Mouse (Mus musculus): ENCODE data around the gene P4hb.

The P4hb gene

DNA sequence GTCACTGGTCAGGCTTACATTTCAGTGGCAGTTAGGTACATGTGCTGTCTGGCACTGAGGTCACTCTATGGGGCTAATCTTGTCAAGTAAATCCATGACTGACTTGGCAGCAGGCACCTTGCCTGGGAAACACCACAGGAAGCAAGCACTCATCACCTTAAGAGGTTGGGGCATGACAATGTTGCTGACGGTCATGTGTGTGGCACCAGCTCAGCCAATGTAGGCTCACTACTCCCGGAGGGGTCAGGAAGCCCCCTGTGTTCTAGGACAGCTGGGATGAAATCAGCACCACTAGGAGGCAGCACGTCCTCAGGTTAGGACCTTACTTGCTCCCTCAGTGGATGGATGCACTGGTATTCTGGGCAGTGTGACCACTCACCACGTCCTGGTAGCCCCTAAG is 31.1 kb downstream of the P4hb start:
- in situ Hi-C loops (cut with MboI, MseI): no loop called here

GRCm38 (mm10) chr11:120539285-120540014 is 33.6 kb downstream of the P4hb start:
- in situ Hi-C loops (cut with MboI, MseI): no loop called here

GRCm38 (mm10) chr11:120538955-120539284 is 34.1 kb downstream of the P4hb start:
- in situ Hi-C loops (cut with MboI, MseI): no loop called here

DNA sequence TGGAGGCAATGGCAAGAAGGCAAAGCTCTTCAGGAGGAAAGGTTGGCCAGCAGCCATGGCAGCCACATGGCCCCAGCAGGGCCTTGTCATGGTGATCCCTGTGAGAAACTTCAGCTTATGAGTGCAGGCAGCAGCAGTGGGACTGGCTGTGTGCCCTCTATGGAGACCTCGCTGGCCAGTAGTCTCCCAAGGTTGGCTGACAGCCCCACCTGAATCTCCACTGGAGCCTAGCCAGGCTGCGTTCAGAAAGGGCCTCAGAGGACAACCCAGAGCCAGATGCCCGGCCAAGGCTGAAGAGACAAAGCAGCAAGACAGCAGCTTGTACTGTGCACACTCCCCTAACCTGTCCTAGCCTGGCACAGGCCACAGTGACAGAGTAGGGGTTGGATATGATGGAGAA is 34.6 kb downstream of the P4hb start:
- in situ Hi-C loops (cut with MboI, MseI): no loop called here

- in situ Hi-C loops (cut with MboI, MseI): no loop called here
Measured at GRCm38 (mm10) chr11:120535804-120536203, 37.2 kb downstream of the P4hb start.

GRCm38 (mm10) chr11:120535145-120535544 is 37.9 kb downstream of the P4hb start:
- in situ Hi-C loops (cut with MboI, MseI): no loop called here

GRCm38 (mm10) chr11:120534093-120534492 is 39.0 kb downstream of the P4hb start:
- in situ Hi-C loops (cut with MboI, MseI): no loop called here

- in situ Hi-C loops (cut with MboI, MseI): no loop called here
Measured at GRCm38 (mm10) chr11:120531646-120532045, 41.4 kb downstream of the P4hb start.

- in situ Hi-C loops (cut with MboI, MseI): no loop called here
Measured at GRCm38 (mm10) chr11:120530085-120530964, 42.7 kb downstream of the P4hb start, which contains the start of gene Gcgr. Gene Gcgr, plus strand, starts transcription at chr11:120530699.

DNA sequence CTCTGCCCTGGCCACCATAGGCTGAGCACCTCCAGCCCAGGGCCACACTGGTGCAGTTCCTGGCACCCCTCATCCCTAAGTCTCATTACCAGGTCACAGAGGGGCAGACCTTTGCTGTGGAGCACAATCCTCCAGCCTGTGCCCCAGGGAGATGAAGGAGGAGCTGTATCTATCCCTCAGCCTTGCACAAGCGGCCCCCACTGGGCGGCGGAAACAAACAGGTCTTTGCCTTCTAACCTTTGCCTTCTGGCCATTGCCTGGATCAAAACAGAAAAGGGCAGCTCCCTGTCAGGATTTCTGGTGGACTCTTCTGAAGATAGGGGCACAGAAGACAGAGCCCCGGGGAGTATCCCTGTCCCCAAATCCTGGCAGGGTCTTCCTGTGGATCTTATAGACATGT is 44.1 kb downstream of the P4hb start:
- in situ Hi-C loops (cut with MboI, MseI): no loop called here

DNA sequence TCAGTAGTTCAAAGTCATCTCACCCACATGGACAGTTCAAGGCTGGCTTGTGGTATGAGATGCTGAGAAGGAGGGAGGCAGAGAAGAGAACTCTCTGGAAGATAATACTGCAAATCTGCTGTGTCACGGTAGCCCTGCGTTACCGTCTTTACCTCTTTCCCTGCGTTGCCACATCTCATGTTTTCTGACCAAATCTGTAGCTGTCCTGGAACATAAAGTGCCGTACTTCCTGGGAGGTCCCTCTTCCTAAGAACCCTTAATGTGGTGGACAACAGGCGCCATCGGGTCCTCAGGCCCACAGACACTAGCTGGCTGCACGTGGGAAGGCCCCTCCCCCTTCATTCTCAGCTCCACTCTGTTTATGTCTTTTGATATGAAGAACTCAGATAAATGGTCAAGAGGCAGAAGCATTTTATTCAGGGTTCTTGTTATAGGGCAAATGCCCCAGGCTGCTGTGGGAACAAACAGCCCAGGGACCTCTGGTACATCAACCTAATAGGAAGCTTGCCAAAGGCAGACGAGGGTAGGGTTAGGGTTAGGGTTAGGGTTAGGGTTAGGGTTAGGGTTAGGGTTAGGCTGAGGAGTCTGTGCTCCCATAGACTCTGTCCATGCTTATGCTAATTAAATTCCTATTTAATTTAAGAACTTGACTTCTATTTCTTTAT is 45.2 kb downstream of the P4hb start:
- in situ Hi-C loops (cut with MboI, MseI): no loop called here

- in situ Hi-C loops (cut with MboI, MseI): no loop called here
Measured at GRCm38 (mm10) chr11:120525959-120526358, 47.1 kb downstream of the P4hb start.

DNA sequence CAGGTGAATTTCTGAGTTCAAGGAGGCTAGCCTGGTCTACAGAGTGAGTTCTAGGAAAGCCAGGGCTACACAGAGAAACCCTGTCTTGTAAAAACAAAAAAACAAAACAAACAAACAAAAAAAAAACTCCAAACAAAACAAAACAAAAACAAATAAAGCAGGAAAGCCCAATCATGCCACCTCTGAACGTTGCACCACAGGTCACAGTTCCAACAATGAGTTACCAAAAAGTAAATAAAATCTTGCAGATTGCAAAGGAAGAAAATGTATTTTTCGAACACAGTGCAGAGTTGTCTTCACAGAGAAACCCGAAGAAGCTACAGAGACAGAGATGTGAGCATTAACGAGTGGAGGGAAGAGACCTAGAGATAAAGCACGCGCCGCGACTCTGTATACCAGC is 50.5 kb downstream of the P4hb start:
- in situ Hi-C loops (cut with MboI, MseI): no loop called here

DNA sequence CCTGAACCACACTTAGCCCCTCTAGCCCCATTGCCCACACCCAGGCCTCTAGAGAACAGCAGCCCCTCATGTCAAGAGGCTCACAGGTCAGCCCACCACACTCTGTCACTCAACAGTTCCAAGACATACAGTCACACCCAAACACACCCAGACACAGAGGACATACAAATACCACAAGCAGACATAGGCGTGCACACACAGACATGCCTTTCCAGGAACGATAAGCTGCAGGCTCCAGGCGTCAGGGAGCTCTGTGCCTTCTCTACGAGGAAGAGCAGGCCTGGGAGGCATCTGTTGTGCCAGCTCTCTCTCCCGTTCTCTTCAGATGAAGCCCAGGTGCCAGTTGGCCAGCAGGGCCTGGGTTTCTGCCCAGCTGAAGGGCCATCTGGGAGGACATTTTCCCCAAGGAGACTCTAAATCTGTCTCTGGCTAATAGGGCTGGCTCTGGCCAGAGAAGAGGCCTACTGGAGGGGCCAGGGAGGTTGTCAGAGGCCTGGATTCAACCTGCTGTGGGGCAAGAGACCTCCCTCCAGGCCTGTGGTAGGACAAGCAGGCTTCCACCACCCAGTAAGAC is 52.0 kb downstream of the P4hb start:
- in situ Hi-C loops (cut with MboI, MseI): no loop called here

- in situ Hi-C loops (cut with MboI, MseI): no loop called here
Measured at GRCm38 (mm10) chr11:120520498-120520897, 52.6 kb downstream of the P4hb start.

GRCm38 (mm10) chr11:120519738-120520137 is 53.3 kb downstream of the P4hb start:
- in situ Hi-C loops (cut with MboI, MseI): no loop called here

GRCm38 (mm10) chr11:120518558-120518957 is 54.5 kb downstream of the P4hb start:
- in situ Hi-C loops (cut with MboI, MseI): no loop called here

DNA sequence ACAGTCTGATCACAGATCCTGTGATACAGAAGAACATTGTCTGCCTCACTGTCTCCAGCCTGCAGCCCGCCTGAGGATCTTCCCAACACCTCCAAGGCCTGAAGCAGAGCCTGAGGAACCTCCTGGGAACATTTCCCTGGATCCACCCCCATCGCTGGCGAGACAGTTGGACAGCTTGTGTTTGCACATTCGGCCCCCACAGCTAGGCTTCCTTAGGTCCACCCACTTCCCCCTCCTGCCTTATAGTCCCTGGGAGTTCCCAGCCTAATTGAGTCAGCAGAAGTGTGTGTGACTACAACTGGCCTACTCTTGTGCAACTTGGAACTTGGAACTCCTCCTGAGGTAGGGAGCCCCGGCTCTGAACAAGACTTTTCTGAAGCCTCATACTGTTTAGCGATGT is 55.0 kb downstream of the P4hb start:
- in situ Hi-C loops (cut with MboI, MseI): no loop called here

- in situ Hi-C loops (cut with MboI, MseI): no loop called here
Measured at GRCm38 (mm10) chr11:120517147-120517546, 55.9 kb downstream of the P4hb start.

- in situ Hi-C loops (cut with MboI, MseI): no loop called here
Measured at GRCm38 (mm10) chr11:120515611-120516010, 57.4 kb downstream of the P4hb start.

DNA sequence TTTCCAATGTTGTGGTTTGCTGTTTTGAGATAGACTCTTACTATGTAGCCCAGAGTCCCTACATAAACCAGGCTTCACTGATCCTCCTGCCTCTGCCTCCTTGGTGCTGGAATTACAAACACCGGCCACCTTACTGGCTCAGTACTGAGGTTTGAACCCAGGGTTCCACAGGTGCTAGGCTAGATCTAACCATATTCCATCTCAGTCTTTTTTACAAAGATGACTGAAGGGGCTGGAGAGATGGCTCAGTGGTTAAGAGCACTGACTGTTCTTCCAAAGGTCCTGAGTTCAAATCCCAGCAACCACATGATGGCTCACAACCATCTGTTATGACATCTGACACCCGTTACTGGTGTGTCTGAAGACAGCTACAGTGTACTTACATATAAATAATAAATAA is 58.8 kb downstream of the P4hb start:
- in situ Hi-C loops (cut with MboI, MseI): loop anchor here (5.0 kb wide), 1 partner anchor 48 kb away; no protein-coding TSS in a partner anchor
